Mouse (Mus musculus): ENCODE data around the gene Gm17535. TPM values are rescaled to one million over a fixed set of nuclear protein-coding genes. Genes with fewer than 3 reads are reported as not detected.
"Not testable (repeated sequence)": the region's sequence is repeated elsewhere in the genome, so short reads cannot be mapped to it uniquely, and the experiment has no call there.

The Gm17535 gene
- polyA plus RNA-seq, 1 experiment from 2014 or later, result not detected

GRCm38 (mm10) chr9:3012054-3012621 lies 22.3 kb upstream of the Gm17535 start:
- not testable (repeated sequence) for H3K4me3 ChIP-seq (ENCODE audit: low read depth, low read length); H3K36me3 ChIP-seq (ENCODE audit: control insufficient read depth, insufficient read depth, low read length); ATAC-seq (ENCODE audit: low FRiP score, low TSS enrichment); H3K4me2 ChIP-seq (replicated peaks; ENCODE audit: low read depth); H3K27ac ChIP-seq (replicated peaks); H3K4me1 ChIP-seq (replicated peaks; ENCODE audit: control insufficient read depth, insufficient read depth); H3K9ac ChIP-seq (ENCODE audit: low read length); H3K9me3 ChIP-seq (ENCODE audit: control insufficient read depth, low read length); DNase-seq (ENCODE audit: low spot score); H3K27me3 ChIP-seq (ENCODE audit: control insufficient read depth, insufficient read depth, low read length)
- WGBS, result 87% methylated on average over 2 of the region's 7 CpGs

- H3K9ac ChIP-seq (ENCODE audit: low read length); H3K4me1 ChIP-seq (replicated peaks; ENCODE audit: control insufficient read depth, insufficient read depth); H3K4me2 ChIP-seq (replicated peaks; ENCODE audit: low read depth); H3K27ac ChIP-seq (replicated peaks); H3K36me3 ChIP-seq (ENCODE audit: control insufficient read depth, insufficient read depth, low read length); H3K27me3 ChIP-seq (ENCODE audit: control insufficient read depth, insufficient read depth, low read length); H3K4me3 ChIP-seq (ENCODE audit: low read depth, low read length); DNase-seq (ENCODE audit: low spot score); H3K9me3 ChIP-seq (ENCODE audit: control insufficient read depth, low read length): not testable (repeated sequence)
- ATAC-seq (ENCODE audit: low FRiP score, low TSS enrichment), result peak; percentile 66
- WGBS, result no CpG with 5 or more reads among the region's 11 CpGs
Measured at GRCm38 (mm10) chr9:3012733-3013279, 21.6 kb upstream of the Gm17535 start, which contains the start of gene Gm10721. Gm10721 (plus strand) TSS chr9:3013140.

GRCm38 (mm10) chr9:3015354-3015753 lies 19.0 kb upstream of the Gm17535 start, which contains the start of gene Gm10720:
Gm10720 (plus strand) TSS chr9:3015654.
- not testable (repeated sequence) for ATAC-seq (ENCODE audit: low FRiP score, low TSS enrichment); H3K4me3 ChIP-seq (ENCODE audit: low read depth, low read length); DNase-seq (ENCODE audit: low spot score); H3K9me3 ChIP-seq (ENCODE audit: control insufficient read depth, low read length); H3K9ac ChIP-seq (ENCODE audit: low read length); H3K27me3 ChIP-seq (ENCODE audit: control insufficient read depth, insufficient read depth, low read length); H3K27ac ChIP-seq (replicated peaks); H3K36me3 ChIP-seq (ENCODE audit: control insufficient read depth, insufficient read depth, low read length); H3K4me1 ChIP-seq (replicated peaks; ENCODE audit: control insufficient read depth, insufficient read depth); H3K4me2 ChIP-seq (replicated peaks; ENCODE audit: low read depth)
- 62% methylated on average over 4 of the region's 9 CpGs for WGBS

DNA sequence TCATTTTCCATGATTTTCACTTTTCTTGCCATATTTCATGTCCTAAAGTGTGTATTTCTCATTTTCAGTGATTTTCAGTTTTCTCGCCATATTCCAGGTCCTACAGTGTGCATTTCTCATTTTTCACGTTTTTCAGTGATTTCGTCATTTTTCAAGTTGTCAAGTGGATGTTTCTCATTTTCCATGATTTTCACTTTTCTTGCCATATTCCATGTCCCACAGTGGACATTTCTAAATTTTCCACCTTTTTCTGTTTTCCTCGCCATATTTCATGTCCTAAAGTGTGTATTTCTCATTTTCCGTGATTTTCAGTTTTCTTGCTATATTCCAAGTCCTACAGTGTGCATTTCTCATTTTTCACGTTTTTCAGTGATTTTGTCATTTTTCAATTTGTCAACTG lies 18.5 kb upstream of the Gm17535 start:
- H3K9me3 ChIP-seq (ENCODE audit: control insufficient read depth, low read length); ATAC-seq (ENCODE audit: low FRiP score, low TSS enrichment); H3K4me2 ChIP-seq (replicated peaks; ENCODE audit: low read depth); H3K27ac ChIP-seq (replicated peaks); H3K27me3 ChIP-seq (ENCODE audit: control insufficient read depth, insufficient read depth, low read length); H3K4me1 ChIP-seq (replicated peaks; ENCODE audit: control insufficient read depth, insufficient read depth); H3K36me3 ChIP-seq (ENCODE audit: control insufficient read depth, insufficient read depth, low read length); H3K9ac ChIP-seq (ENCODE audit: low read length); H3K4me3 ChIP-seq (ENCODE audit: low read depth, low read length); DNase-seq (ENCODE audit: low spot score): not testable (repeated sequence)
- 70% methylated on average over 4 of the region's 6 CpGs for WGBS

DNA sequence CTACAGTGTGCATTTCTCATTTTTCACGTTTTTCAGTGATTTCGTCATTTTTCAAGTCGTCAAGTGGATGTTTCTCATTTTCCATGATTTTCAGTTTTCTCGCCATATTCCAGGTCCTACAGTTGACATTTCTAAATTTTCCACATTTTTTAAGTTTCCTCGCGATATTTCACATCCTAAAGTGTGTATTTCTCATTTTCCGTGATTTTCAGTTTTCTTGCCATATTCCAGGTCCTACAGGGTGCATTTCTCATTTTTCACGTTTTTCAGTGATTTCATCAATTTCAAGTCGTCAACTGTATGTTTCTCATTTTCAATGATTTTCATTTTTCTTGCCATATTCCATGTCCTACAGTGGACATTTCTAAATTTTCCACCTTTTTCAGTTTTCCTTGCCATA lies 17.3 kb upstream of the Gm17535 start, which contains the start of gene Gm10719:
Gm10719 (plus strand) TSS at position 301 of the 400 bp plus-strand sequence.
- not testable (repeated sequence) for H3K4me2 ChIP-seq (replicated peaks; ENCODE audit: low read depth); H3K9ac ChIP-seq (ENCODE audit: low read length); H3K9me3 ChIP-seq (ENCODE audit: control insufficient read depth, low read length); H3K4me1 ChIP-seq (replicated peaks; ENCODE audit: control insufficient read depth, insufficient read depth); ATAC-seq (ENCODE audit: low FRiP score, low TSS enrichment); H3K4me3 ChIP-seq (ENCODE audit: low read depth, low read length); H3K27ac ChIP-seq (replicated peaks); DNase-seq (ENCODE audit: low spot score); H3K27me3 ChIP-seq (ENCODE audit: control insufficient read depth, insufficient read depth, low read length); H3K36me3 ChIP-seq (ENCODE audit: control insufficient read depth, insufficient read depth, low read length)
- 100% methylated on average over 1 of the region's 9 CpGs for WGBS

DNA sequence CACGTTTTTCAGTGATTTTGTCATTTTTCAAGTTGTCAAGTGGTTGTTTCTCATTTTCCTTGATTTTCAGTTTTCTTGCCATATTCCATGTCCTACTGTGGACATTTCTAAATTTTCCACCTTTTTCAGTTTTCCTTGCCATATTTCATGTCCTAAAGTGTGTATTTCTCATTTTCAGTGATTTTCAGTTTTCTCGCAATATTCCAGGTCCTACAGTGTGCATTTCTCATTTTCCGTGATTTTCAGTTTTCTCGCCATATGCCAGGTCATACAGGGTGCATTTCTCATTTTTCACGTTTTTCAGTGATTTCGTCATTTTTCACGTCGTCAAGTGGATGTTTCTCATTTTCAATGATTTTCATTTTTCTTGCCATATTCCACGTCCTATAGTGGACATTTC lies 15.5 kb upstream of the Gm17535 start:
- not testable (repeated sequence) for DNase-seq (ENCODE audit: low spot score); H3K4me2 ChIP-seq (replicated peaks; ENCODE audit: low read depth); H3K9me3 ChIP-seq (ENCODE audit: control insufficient read depth, low read length); H3K4me3 ChIP-seq (ENCODE audit: low read depth, low read length); H3K27ac ChIP-seq (replicated peaks); H3K9ac ChIP-seq (ENCODE audit: low read length); H3K36me3 ChIP-seq (ENCODE audit: control insufficient read depth, insufficient read depth, low read length); ATAC-seq (ENCODE audit: low FRiP score, low TSS enrichment); H3K4me1 ChIP-seq (replicated peaks; ENCODE audit: control insufficient read depth, insufficient read depth); H3K27me3 ChIP-seq (ENCODE audit: control insufficient read depth, insufficient read depth, low read length)
- WGBS, result 62% methylated on average over 9 of the region's 9 CpGs

DNA sequence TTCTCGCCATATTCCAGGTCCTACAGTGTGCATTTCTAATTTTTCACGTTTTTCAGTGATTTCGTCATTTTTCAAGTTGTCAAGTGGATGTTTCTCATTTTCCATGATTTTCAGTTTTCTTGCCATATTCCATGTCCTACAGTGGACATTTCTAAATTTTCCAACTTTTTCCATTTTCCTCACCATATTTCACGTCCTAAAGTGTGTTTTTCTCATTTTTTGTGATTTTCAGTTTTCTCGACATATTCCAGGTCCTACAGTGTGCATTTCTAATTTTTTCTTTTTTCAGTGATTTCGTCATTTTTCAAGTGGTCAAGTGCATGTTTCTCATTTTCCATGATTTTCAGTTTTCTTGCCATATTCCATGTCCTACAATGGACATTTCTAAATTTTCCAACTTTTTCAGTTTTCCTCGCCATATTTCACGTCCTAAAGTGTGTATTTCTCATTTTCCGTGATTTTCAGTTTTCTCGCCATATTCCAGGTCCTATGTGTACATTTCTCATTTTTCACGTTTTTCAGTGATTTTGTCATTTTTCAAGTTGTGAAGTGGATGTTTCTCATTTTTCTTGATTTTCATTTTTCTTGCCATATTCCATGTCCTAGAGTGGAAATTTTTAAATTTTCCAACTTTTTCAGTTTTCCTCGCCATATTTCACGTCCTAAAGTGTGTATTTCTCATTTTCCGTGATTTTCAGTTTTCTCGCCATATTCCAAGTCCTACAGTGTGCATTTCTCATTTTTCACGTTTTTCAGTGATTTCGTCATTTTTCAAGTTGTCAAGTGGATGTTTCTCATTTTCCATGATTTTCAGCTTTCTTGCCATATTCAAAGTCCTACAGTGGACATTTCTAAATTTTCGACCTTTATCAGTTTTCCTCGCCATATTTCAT lies 14.3 kb upstream of the Gm17535 start:
- ATAC-seq (ENCODE audit: low FRiP score, low TSS enrichment), result 0 out of 2 replicates have a peak, but pooled peaks have one; percentile 54
- not testable (repeated sequence) for H3K4me2 ChIP-seq (replicated peaks; ENCODE audit: low read depth); H3K27me3 ChIP-seq (ENCODE audit: control insufficient read depth, insufficient read depth, low read length); H3K9me3 ChIP-seq (ENCODE audit: control insufficient read depth, low read length); H3K4me1 ChIP-seq (replicated peaks; ENCODE audit: control insufficient read depth, insufficient read depth); DNase-seq (ENCODE audit: low spot score); H3K4me3 ChIP-seq (ENCODE audit: low read depth, low read length); H3K27ac ChIP-seq (replicated peaks); H3K36me3 ChIP-seq (ENCODE audit: control insufficient read depth, insufficient read depth, low read length); H3K9ac ChIP-seq (ENCODE audit: low read length)
- WGBS, result 80% methylated on average over 11 of the region's 19 CpGs

DNA sequence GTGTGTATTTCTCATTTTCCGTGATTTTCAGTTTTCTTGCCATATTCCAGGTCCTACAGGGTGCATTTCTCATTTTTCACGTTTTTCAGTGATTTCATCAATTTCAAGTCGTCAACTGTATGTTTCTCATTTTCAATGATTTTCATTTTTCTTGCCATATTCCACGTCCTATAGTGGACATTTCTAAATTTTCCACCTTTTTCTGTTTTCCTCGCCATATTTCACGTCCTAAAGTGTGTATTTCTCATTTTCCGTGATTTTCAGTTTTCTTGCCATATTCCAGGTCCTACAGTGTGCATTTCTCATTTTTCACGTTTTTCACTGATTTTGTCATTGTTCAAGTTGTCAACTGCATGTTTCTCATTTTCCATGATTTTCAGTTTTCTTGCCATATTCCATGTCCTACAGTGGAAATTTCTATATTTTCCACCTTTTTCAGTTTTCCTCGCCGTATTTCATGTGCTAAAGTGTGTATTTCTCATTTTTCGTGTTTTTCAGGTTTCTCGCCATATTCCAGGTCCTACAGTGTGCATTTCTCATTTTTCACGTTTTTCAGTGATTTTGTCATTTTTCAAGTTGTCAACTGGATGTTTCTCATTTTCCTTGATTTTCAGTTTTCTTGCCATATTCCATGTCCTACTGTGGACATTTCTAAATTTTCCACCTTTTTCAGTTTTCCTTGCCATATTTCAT lies 11.9 kb upstream of the Gm17535 start:
- not testable (repeated sequence) for H3K4me1 ChIP-seq (replicated peaks; ENCODE audit: control insufficient read depth, insufficient read depth); DNase-seq (ENCODE audit: low spot score); H3K27me3 ChIP-seq (ENCODE audit: control insufficient read depth, insufficient read depth, low read length); H3K27ac ChIP-seq (replicated peaks); ATAC-seq (ENCODE audit: low FRiP score, low TSS enrichment); H3K4me3 ChIP-seq (ENCODE audit: low read depth, low read length); H3K36me3 ChIP-seq (ENCODE audit: control insufficient read depth, insufficient read depth, low read length); H3K9ac ChIP-seq (ENCODE audit: low read length); H3K9me3 ChIP-seq (ENCODE audit: control insufficient read depth, low read length); H3K4me2 ChIP-seq (replicated peaks; ENCODE audit: low read depth)
- 73% methylated on average over 9 of the region's 13 CpGs for WGBS

Data from stomach, postnatal 0 days (tissue).